Mouse (Mus musculus) brain, embryonic 14.5 days (tissue): ENCODE results near the gene Myo6.

Experiments used
- CTCF ChIP-seq: fragments of 200-500 bp; IDR thresholded peaks from 2 replicates; pipeline ENCODE4 v1.5.1; 2012; ENCODE audit warnings: inconsistent platforms, mild to moderate bottlenecking, moderate library complexity, borderline replicate concordance; ENCODE audit not compliant: insufficient read depth, insufficient read length; ENCODE audit errors: extremely low read depth
- POLR2A ChIP-seq: fragments of 200-500 bp; IDR thresholded peaks from 2 replicates; pipeline ENCODE4 v1.6.1; 2012; ENCODE audit warnings: mild to moderate bottlenecking, inconsistent platforms, borderline replicate concordance; ENCODE audit not compliant: poor library complexity, insufficient read depth, insufficient read length, severe bottlenecking; ENCODE audit errors: extremely low read depth

DNA sequence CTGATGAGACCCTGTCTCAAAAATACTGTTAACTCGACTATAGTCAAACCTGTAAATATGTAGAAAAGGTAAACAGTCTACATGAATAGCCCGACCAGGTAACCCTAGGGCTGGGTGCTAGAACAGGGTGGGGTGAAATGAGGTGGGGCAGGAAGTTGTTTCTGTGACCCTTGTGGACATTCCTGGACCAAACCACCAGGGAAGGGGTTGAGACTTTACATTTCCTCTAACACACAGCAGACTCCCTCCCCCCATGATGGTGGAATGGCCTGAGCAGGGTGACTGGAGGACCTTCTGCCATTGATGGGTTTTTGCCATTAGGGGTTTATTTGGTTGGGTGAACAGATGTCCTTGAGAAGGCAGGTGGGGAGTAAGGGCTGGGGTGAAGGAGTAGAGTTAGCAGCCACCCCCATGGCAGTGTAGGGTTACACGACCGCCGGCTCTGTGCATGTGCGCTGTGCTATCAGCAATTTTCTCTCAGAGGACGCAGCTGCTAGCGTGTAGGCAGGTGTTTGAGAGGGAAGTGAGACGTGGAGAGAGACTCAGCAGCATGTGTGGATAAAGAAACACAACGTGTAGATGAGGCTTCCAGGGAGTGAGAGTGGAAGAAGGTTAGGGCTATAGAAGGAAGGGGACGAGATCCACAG lies 59.3 kb downstream of the Myo6 start:
- TF ChIP-seq CTCF (no peak), POLR2A (no peak)
